Mouse (Mus musculus) CH12.LX (cell line): ENCODE measurements around the gene Podxl. TPM values are rescaled to one million over a fixed set of nuclear protein-coding genes. Genes with fewer than 3 reads are reported as not detected.

ENCODE experiments used
- DNase-seq: peaks from one replicate; pipeline ENCODE4 v3.0.0-alpha.2; 2013; ENCODE audit errors: extremely low read depth
- H3K27ac ChIP-seq: 2 replicates; pipeline ENCODE4 v1.5.1; 2012; ENCODE audit warnings: low read depth, mild to moderate bottlenecking, control low read depth, moderate library complexity; ENCODE audit not compliant: insufficient read depth
- H3K27me3 ChIP-seq: replicated peaks from 2 replicates; pipeline ENCODE3; 2012; ENCODE audit warnings: inconsistent platforms
- H3K36me3 ChIP-seq, 2 experiments: replicated peaks in 1 of 2; 2 replicates each; pipeline versions ENCODE3 to v1.6.1; 2012; ENCODE audit warnings: inconsistent platforms in 1 of 2, low read length in 1 of 2, mild to moderate bottlenecking in 1 of 2, mixed read lengths in 1 of 2, moderate library complexity in 1 of 2; ENCODE audit not compliant: control insufficient read depth in 1 of 2, insufficient read depth in 1 of 2
- H3K4me1 ChIP-seq, 2 experiments: 2 replicates each; pipeline ENCODE4 v1.6.1; 2012; ENCODE audit warnings: inconsistent platforms in 1 of 2, moderate library complexity in 1 of 2; ENCODE audit not compliant: insufficient read depth in 2 of 2, control insufficient read depth in 1 of 2
- H3K4me2 ChIP-seq: 2 replicates; pipeline ENCODE4 v1.6.1; 2012; ENCODE audit warnings: low read depth, mild to moderate bottlenecking, control low read depth; ENCODE audit not compliant: poor library complexity, insufficient read depth, severe bottlenecking
- H3K4me3 ChIP-seq, 3 experiments: fragments of 150-350 bp in 1 of 3; sonication (generic) in 1 of 3; replicated peaks in 1 of 3; 2 replicates each; pipeline versions ENCODE3 to v1.5.1; 2011 to 2012; ENCODE audit warnings: low read depth in 2 of 3, low read length in 2 of 3, mild to moderate bottlenecking in 2 of 3, moderate library complexity in 2 of 3, control low read depth in 1 of 3, improper control_type of control experiment in 1 of 3, inconsistent platforms in 1 of 3, mixed read lengths in 1 of 3; ENCODE audit not compliant: poor library complexity in 1 of 3
- H3K79me2 ChIP-seq: replicated peaks from 2 replicates; pipeline ENCODE4 v1.6.1; 2012; ENCODE audit warnings: mild to moderate bottlenecking, moderate library complexity; ENCODE audit not compliant: control insufficient read depth, poor library complexity, insufficient read depth, severe bottlenecking; ENCODE audit errors: extremely low read depth
- H3K9ac ChIP-seq: 2 replicates; pipeline ENCODE4 v1.6.1; 2012; ENCODE audit warnings: low read depth, mild to moderate bottlenecking, control low read depth, moderate library complexity; ENCODE audit not compliant: insufficient read depth
- H3K9me3 ChIP-seq: replicated peaks from 2 replicates; pipeline ENCODE3; 2012; ENCODE audit warnings: low read length, inconsistent platforms, mixed read lengths
- CHD2 ChIP-seq: IDR thresholded peaks from 2 replicates; pipeline ENCODE4 v1.6.1; 2011; ENCODE audit warnings: low read length, improper control_type of control experiment
- CTCF ChIP-seq, 2 experiments: IDR thresholded peaks in 1 of 2; conservative IDR thresholded peaks in 1 of 2; 2 replicates each; pipeline ENCODE4 v1.5.1; 2011 to 2012; ENCODE audit warnings: low read depth in 2 of 2, low read length in 2 of 2, improper control_type of control experiment in 1 of 2, inconsistent platforms in 1 of 2, mild to moderate bottlenecking in 1 of 2, moderate library complexity in 1 of 2
- E2F4 ChIP-seq: IDR thresholded peaks from 2 replicates; pipeline ENCODE4 v1.6.1; 2011; ENCODE audit warnings: low read depth, low read length, improper control_type of control experiment; ENCODE audit not compliant: insufficient replicate concordance
- EP300 ChIP-seq: IDR thresholded peaks from 2 replicates; pipeline ENCODE4 v1.6.1; 2011; ENCODE audit warnings: low read length, improper control_type of control experiment
- ETS1 ChIP-seq: conservative IDR thresholded peaks from 2 replicates; pipeline ENCODE4 v1.6.1; 2012; ENCODE audit warnings: low read depth, mild to moderate bottlenecking, inconsistent platforms, low read length, improper control_type of control experiment, moderate library complexity
- GABPA ChIP-seq: IDR thresholded peaks from 2 replicates; pipeline ENCODE4 v1.6.1; 2012; ENCODE audit warnings: low read depth, low read length, improper control_type of control experiment, inconsistent platforms; ENCODE audit not compliant: insufficient replicate concordance
- HCFC1 ChIP-seq: IDR thresholded peaks from 2 replicates; pipeline ENCODE4 v1.6.1; 2012; ENCODE audit warnings: low read depth, mild to moderate bottlenecking, inconsistent platforms, low read length, improper control_type of control experiment
- IRF4 ChIP-seq: IDR thresholded peaks from 2 replicates; pipeline ENCODE4 v1.6.1; 2014; ENCODE audit warnings: low read depth, mild to moderate bottlenecking, inconsistent platforms, low read length, improper control_type of control experiment
- JUND ChIP-seq: conservative IDR thresholded peaks from 2 replicates; pipeline ENCODE4 v1.6.1; 2011; ENCODE audit warnings: low read depth, low read length, improper control_type of control experiment
- MXI1 ChIP-seq: IDR thresholded peaks from 2 replicates; pipeline ENCODE4 v1.6.1; 2011; ENCODE audit warnings: mild to moderate bottlenecking, low read depth, low read length, improper control_type of control experiment
- MYC ChIP-seq: IDR thresholded peaks from 2 replicates; pipeline ENCODE4 v1.6.1; 2011; ENCODE audit warnings: low read depth, mild to moderate bottlenecking, improper control_type of control experiment, low read length
- POLR2A ChIP-seq: IDR thresholded peaks from 2 replicates; pipeline ENCODE4 v1.6.1; 2011; ENCODE audit warnings: low read depth, mild to moderate bottlenecking, improper control_type of control experiment, low read length
- SIN3A ChIP-seq: IDR thresholded peaks from 2 replicates; pipeline ENCODE4 v1.6.1; 2012; ENCODE audit warnings: low read length, improper control_type of control experiment, inconsistent platforms
- USF2 ChIP-seq: conservative IDR thresholded peaks from 2 replicates; pipeline ENCODE4 v1.6.1; 2011; ENCODE audit warnings: low read depth, low read length, improper control_type of control experiment
- ZNF384 ChIP-seq: IDR thresholded peaks from 2 replicates; pipeline ENCODE4 v1.6.1; 2012; ENCODE audit warnings: low read depth, low read length, improper control_type of control experiment, inconsistent platforms
- dilution Hi-C: fragments of 300-500 bp; cut with MboI; formaldehyde crosslinking; loops from 2 replicates; pipeline ENCODE4 v1.14.3; 2020; ENCODE audit warnings: low sequenced_read_pairs; ENCODE audit not compliant: extremely low pct_unique_long_range_greater_than_20kb, extremely low pct_ligation_motif_present
- in situ Hi-C: fragments of 300-500 bp; cut with MboI; formaldehyde crosslinking; loops from 3 replicates; pipeline ENCODE4 v1.14.3; 2019; ENCODE audit warnings: low sequenced_read_pairs, low pct_ligation_motif_present, low pct_unique_long_range_greater_than_20kb, mixed read lengths
- polyA plus RNA-seq: library from polyadenylated mRNA; unstranded; fragments of >175 nt; gene quantifications from 2 replicates; pipeline ENCODE4 v1.2.1, GENCODE M21; 2012; ENCODE audit warnings: low read depth; ENCODE audit not compliant: insufficient read length
- total RNA-seq, 2 experiments: library from RNA; depleted of rRNA; stranded (reverse); fragments of 300-350 nt in 1 of 2; fragments of >200 nt in 1 of 2; gene quantifications; 2 replicates each; pipeline ENCODE4 v1.2.3; 2012 to 2014

The Podxl gene
- total and polyA plus RNA-seq, 3 experiments: not detected

- peaks cover 0 to 44% of the 10 kb centered on the region in 2 experiments; a peak in 2 of 4 replicates for H3K4me1 ChIP-seq
- H3K36me3 ChIP-seq: peaks cover 2 to 25% of the 10 kb centered on the region in 2 experiments
- H3K4me2 ChIP-seq: no peak overlapping the region
- dilution Hi-C loops (no loop called here), in situ Hi-C loops (no loop called here)
- no peak overlapping the region for H3K9ac ChIP-seq
- no peaks in the 10 kb centered on the region for H3K79me2 ChIP-seq
- H3K4me3 ChIP-seq: no peak overlapping the region
- no peak overlapping the region for H3K27ac ChIP-seq
- TF ChIP-seq CTCF (conservative IDR thresholded peaks at IDR 0.05 in 1 of 2, IDR thresholded peaks at IDR 0.05 in 1 of 2; ENCODE audit: low read depth in 2 of 2, low read length in 2 of 2) (no peak), SIN3A (no peak), ETS1 (no peak), CHD2 (no peak), HCFC1 (no peak), GABPA (no peak), POLR2A (no peak), IRF4 (no peak), USF2 (no peak)
- no peaks in the 10 kb centered on the region for H3K27me3 ChIP-seq
- H3K9me3 ChIP-seq: no peaks in the 10 kb centered on the region
- no peak for DNase-seq
Observed at GRCm38 (mm10) chr6:31517681-31518337, 46.0 kb downstream of the Podxl start.

GRCm38 (mm10) chr6:31513726-31514125, 50.1 kb downstream of the Podxl start:
- H3K27me3 ChIP-seq: no peaks in the 10 kb centered on the region
- no peak overlapping the region for H3K4me3 ChIP-seq
- no peaks in the 10 kb centered on the region for H3K9me3 ChIP-seq
- TF ChIP-seq ZNF384: no peak
- TF ChIP-seq EP300: no peak
- TF ChIP-seq IRF4: no peak
- TF ChIP-seq JUND: no peak
- TF ChIP-seq GABPA: no peak
- no peak for TF ChIP-seq CHD2
- no peak for TF ChIP-seq MXI1
- no peak for TF ChIP-seq E2F4
- TF ChIP-seq MYC: no peak
- H3K27ac ChIP-seq: no peak overlapping the region
- no peaks in the 10 kb centered on the region for H3K79me2 ChIP-seq
- dilution Hi-C loops: no loop called here
- in situ Hi-C loops: no loop called here
- peaks cover 0 to 11% of the 10 kb centered on the region in 2 experiments; a peak in 1 of 4 replicates for H3K4me1 ChIP-seq
- no peak overlapping the region for H3K9ac ChIP-seq
- H3K36me3 ChIP-seq: peaks cover 2 to 32% of the 10 kb centered on the region in 2 experiments
- no peak for DNase-seq
- no peak overlapping the region for H3K4me2 ChIP-seq
